Mouse (Mus musculus) heart, postnatal 0 days (tissue): Measurements from ENCODE around the gene Rgs7bp. TPM values are rescaled to one million over a fixed set of nuclear protein-coding genes. Genes with fewer than 3 reads are reported as not detected.

ENCODE experiments used
- ATAC-seq: fragments of 200-750 bp; cut with Nextera tagmentation; 2 replicates; pipeline ENCODE4 v1.8.0; 2017; ENCODE audit warnings: low read depth, moderate number of reproducible peaks, moderate library complexity; ENCODE audit not compliant: insufficient read depth
- DNase-seq: peaks from one replicate; pipeline ENCODE4 v3.0.0-alpha.2; 2016; ENCODE audit warnings: low spot score
- H3K27ac ChIP-seq: fragments of 300-500 bp; sonication (generic); 2 replicates; pipeline ENCODE4 v1.5.1; 2014; ENCODE audit warnings: low read depth, mild to moderate bottlenecking
- H3K27me3 ChIP-seq: fragments of 300-500 bp; sonication (generic); 2 replicates; pipeline ENCODE4 v1.6.1; 2014; ENCODE audit warnings: low read length, mixed read lengths; ENCODE audit not compliant: control insufficient read depth, insufficient read depth
- H3K36me3 ChIP-seq: fragments of 300-500 bp; sonication (generic); replicated peaks from 2 replicates; pipeline ENCODE4 v1.6.1; 2014; ENCODE audit warnings: low read length, mixed read lengths; ENCODE audit not compliant: control insufficient read depth, insufficient read depth
- H3K4me1 ChIP-seq: fragments of 300-500 bp; sonication (generic); 2 replicates; pipeline ENCODE4 v1.6.1; 2014; ENCODE audit warnings: antibody characterized with exemption; ENCODE audit not compliant: control insufficient read depth, insufficient read depth
- H3K4me2 ChIP-seq: fragments of 300-500 bp; sonication (generic); 2 replicates; pipeline ENCODE4 v1.6.1; 2014; ENCODE audit warnings: low read depth, mild to moderate bottlenecking, low read length, moderate library complexity
- H3K4me3 ChIP-seq: fragments of 300-500 bp; sonication (generic); 2 replicates; pipeline ENCODE4 v1.5.1; 2014; ENCODE audit warnings: low read depth, low read length
- H3K9ac ChIP-seq: fragments of 300-500 bp; sonication (generic); replicated peaks from 2 replicates; pipeline ENCODE4 v1.6.1; 2014; ENCODE audit warnings: low read depth, low read length, mixed read lengths
- H3K9me3 ChIP-seq: fragments of 300-500 bp; sonication (generic); replicated peaks from 2 replicates; pipeline ENCODE4 v1.6.1; 2016; ENCODE audit warnings: low read length; ENCODE audit not compliant: control insufficient read depth
- CTCF ChIP-seq: IDR thresholded peaks from 2 replicates; pipeline ENCODE4 v1.5.1; 2016; ENCODE audit warnings: antibody characterized with exemption, control low read depth, low read depth
- EP300 ChIP-seq: IDR thresholded peaks from 2 replicates; pipeline ENCODE4 v1.6.1; 2016; ENCODE audit warnings: antibody characterized with exemption, low read depth
- WGBS: fragments of 180-500 bp; shearing (Covaris S2); extraction: QIAGEN DNeasy Blood & Tissue Kit; methylation state at CpG from one replicate; pipeline ENCODE4 v1.1.7; 2014; 5-methylcytosine and 5-hydroxymethylcytosine counted together
- polyA plus RNA-seq: library from polyadenylated mRNA; unstranded; fragments of >200 nt; fragmentation: Nextera tagmentation; extraction: Ambion mirVana; gene quantifications from 2 replicates; pipeline ENCODE4 v1.2.1, GENCODE M21; 2015
- total RNA-seq: library from RNA; depleted of rRNA; stranded (reverse); fragments of >200 nt; gene quantifications from 2 replicates; pipeline ENCODE4 v1.2.3, GENCODE M21; 2014; ENCODE audit warnings: low replicate concordance; rRNA removed

The Rgs7bp gene
- 1.8 and 2.6 TPM in 2 replicates for total RNA-seq
- polyA plus RNA-seq = 2.7 and 3.1 TPM in 2 replicates

- ATAC-seq = peak; percentile 81
- H3K36me3 ChIP-seq = no peaks in the 10 kb centered on the region
- peak within 1 kb of the TSS; percentile 45 for H3K9ac ChIP-seq
- H3K27ac ChIP-seq = peak within 1 kb of the TSS; percentile 67
- H3K9me3 ChIP-seq = no peaks in the 10 kb centered on the region
- DNase-seq = peak; percentile 57
- H3K4me1 ChIP-seq = peaks cover 11% of the 10 kb centered on the region; the same call in 1 of the 2 replicates
- TF ChIP-seq EP300 (no peak), CTCF (peak; percentile 22; the same call in 1 of the 2 replicates)
- no peaks in the 10 kb centered on the region for H3K27me3 ChIP-seq
- under 1% methylated on average over 70 of the region's 75 CpGs for WGBS
- peak within 1 kb of the TSS; percentile 91 for H3K4me2 ChIP-seq
- H3K4me3 ChIP-seq = peak within 1 kb of the TSS; percentile 71
Observed at GRCm38 (mm10) chr13:105054181-105054940, at the start of gene Rgs7bp. Rgs7bp (minus strand) TSS chr13:105054930.

GRCm38 (mm10) chr13:105104385-105104784 lies 49.7 kb upstream of the Rgs7bp start:
- no peak overlapping the region; the same call in 1 of the 2 replicates for H3K27ac ChIP-seq
- TF ChIP-seq EP300 (no peak), CTCF (no peak)
- H3K27me3 ChIP-seq = no peaks in the 10 kb centered on the region
- WGBS = 73% methylated on average over 2 of the region's 2 CpGs
- no peak overlapping the region for H3K4me2 ChIP-seq
- no peaks in the 10 kb centered on the region for H3K9me3 ChIP-seq
- ATAC-seq (no peak), DNase-seq (no peak)
- H3K36me3 ChIP-seq = no peaks in the 10 kb centered on the region
- no peak overlapping the region for H3K9ac ChIP-seq
- no peak overlapping the region for H3K4me3 ChIP-seq
- no peaks in the 10 kb centered on the region for H3K4me1 ChIP-seq

GRCm38 (mm10) chr13:105100705-105101104 lies 46.0 kb upstream of the Rgs7bp start:
- no peak overlapping the region for H3K27ac ChIP-seq
- ATAC-seq (no peak), DNase-seq (no peak)
- WGBS = 75% methylated on average over 4 of the region's 4 CpGs
- H3K36me3 ChIP-seq = no peaks in the 10 kb centered on the region
- no peak overlapping the region for H3K4me3 ChIP-seq
- TF ChIP-seq EP300 (no peak), CTCF (no peak)
- no peaks in the 10 kb centered on the region for H3K4me1 ChIP-seq
- H3K9ac ChIP-seq = no peak overlapping the region
- H3K9me3 ChIP-seq = no peaks in the 10 kb centered on the region
- H3K27me3 ChIP-seq = no peaks in the 10 kb centered on the region
- no peak overlapping the region for H3K4me2 ChIP-seq

GRCm38 (mm10) chr13:105096316-105096715 lies 41.6 kb upstream of the Rgs7bp start:
- Histone ChIP-seq H3K4me2 (no peak overlapping the region), H3K36me3 (no peaks in the 10 kb centered on the region), H3K4me1 (no peaks in the 10 kb centered on the region), H3K4me3 (no peak overlapping the region), H3K27me3 (no peaks in the 10 kb centered on the region), H3K27ac (no peak overlapping the region), H3K9me3 (no peaks in the 10 kb centered on the region), H3K9ac (no peak overlapping the region)
- WGBS = 79% methylated on average over 2 of the region's 2 CpGs
- ATAC-seq (no peak), DNase-seq (no peak)
- TF ChIP-seq CTCF = no peak
- no peak for TF ChIP-seq EP300

GRCm38 (mm10) chr13:105089276-105089675 lies 34.5 kb upstream of the Rgs7bp start:
- 77% methylated on average over 3 of the region's 3 CpGs for WGBS
- Histone ChIP-seq H3K27ac (no peak overlapping the region), H3K9ac (no peak overlapping the region), H3K4me1 (no peaks in the 10 kb centered on the region), H3K9me3 (no peaks in the 10 kb centered on the region), H3K36me3 (no peaks in the 10 kb centered on the region), H3K4me3 (no peak overlapping the region), H3K4me2 (no peak overlapping the region), H3K27me3 (no peaks in the 10 kb centered on the region)
- DNase-seq (no peak), ATAC-seq (no peak)
- no peak for TF ChIP-seq EP300
- no peak for TF ChIP-seq CTCF

- no peak for ATAC-seq
- Histone ChIP-seq H3K9me3 (no peaks in the 10 kb centered on the region), H3K36me3 (no peaks in the 10 kb centered on the region), H3K4me2 (no peak within 1 kb of the TSS), H3K27me3 (no peaks in the 10 kb centered on the region), H3K9ac (no peak within 1 kb of the TSS), H3K27ac (no peak within 1 kb of the TSS), H3K4me3 (no peak within 1 kb of the TSS), H3K4me1 (no peaks in the 10 kb centered on the region)
- WGBS = 79% methylated on average over 10 of the region's 10 CpGs
- no peak for DNase-seq
- no peak for TF ChIP-seq EP300
- no peak for TF ChIP-seq CTCF
Observed at GRCm38 (mm10) chr13:105081862-105082261, 27.1 kb upstream of the Rgs7bp start, which contains the start of gene 4933425L06Rik. 4933425L06Rik (plus strand) TSS chr13:105082122.
